Mouse (Mus musculus): ENCODE results near the gene Kank2. TPM values are rescaled to one million over a fixed set of nuclear protein-coding genes. Genes with fewer than 3 reads are reported as not detected.

Kank2 gene
- polyA plus RNA-seq, 1 experiment from 2014 or later, result 6.7 TPM

DNA sequence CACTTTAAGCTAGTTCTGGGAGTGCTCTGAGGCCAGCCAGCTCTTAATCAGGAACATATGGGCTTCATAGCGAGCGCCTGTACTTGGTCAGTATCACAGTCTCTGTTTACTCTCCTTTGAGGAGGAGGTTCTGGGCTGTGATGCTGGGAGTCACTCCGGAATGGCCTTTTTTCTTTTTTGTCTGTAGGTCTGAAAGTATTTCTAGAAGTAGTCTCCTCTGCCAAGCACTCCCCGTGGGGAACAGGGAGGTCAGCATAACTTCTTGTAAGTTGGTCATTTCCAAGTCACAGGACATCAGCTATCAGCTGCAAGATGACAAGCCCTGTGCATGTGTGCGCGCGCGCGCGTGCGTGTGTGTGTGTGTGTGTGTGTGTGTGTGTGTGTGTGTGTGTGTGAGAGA, 30.6 kb downstream of the Kank2 start:
- H3K27ac ChIP-seq (ENCODE audit: low read depth, low read length), result peak overlapping the region; percentile 8; the same call in 1 of the 2 replicates
- H3K4me2 ChIP-seq, result no peak overlapping the region
- H3K27me3 ChIP-seq (replicated peaks; ENCODE audit: control insufficient read depth, insufficient read depth, low read length), result no peaks in the 10 kb centered on the region
- no peak for ATAC-seq (replicated peaks; ENCODE audit: low FRiP score)
- peaks cover 9% of the 10 kb centered on the region for H3K36me3 ChIP-seq (ENCODE audit: control insufficient read depth, insufficient read depth, low read length)
- DNase-seq (ENCODE audit: low spot score), result no peak
- no peak overlapping the region for H3K4me3 ChIP-seq (ENCODE audit: low read depth, low read length)
- H3K9ac ChIP-seq (ENCODE audit: low read depth, low read length), result no peak overlapping the region
- 80% methylated on average over 11 of the region's 11 CpGs for WGBS
- no peaks in the 10 kb centered on the region for H3K9me3 ChIP-seq (ENCODE audit: control insufficient read depth, low read length)
- no peaks in the 10 kb centered on the region for H3K4me1 ChIP-seq (replicated peaks; ENCODE audit: control insufficient read depth, insufficient read depth, low read length)

DNA sequence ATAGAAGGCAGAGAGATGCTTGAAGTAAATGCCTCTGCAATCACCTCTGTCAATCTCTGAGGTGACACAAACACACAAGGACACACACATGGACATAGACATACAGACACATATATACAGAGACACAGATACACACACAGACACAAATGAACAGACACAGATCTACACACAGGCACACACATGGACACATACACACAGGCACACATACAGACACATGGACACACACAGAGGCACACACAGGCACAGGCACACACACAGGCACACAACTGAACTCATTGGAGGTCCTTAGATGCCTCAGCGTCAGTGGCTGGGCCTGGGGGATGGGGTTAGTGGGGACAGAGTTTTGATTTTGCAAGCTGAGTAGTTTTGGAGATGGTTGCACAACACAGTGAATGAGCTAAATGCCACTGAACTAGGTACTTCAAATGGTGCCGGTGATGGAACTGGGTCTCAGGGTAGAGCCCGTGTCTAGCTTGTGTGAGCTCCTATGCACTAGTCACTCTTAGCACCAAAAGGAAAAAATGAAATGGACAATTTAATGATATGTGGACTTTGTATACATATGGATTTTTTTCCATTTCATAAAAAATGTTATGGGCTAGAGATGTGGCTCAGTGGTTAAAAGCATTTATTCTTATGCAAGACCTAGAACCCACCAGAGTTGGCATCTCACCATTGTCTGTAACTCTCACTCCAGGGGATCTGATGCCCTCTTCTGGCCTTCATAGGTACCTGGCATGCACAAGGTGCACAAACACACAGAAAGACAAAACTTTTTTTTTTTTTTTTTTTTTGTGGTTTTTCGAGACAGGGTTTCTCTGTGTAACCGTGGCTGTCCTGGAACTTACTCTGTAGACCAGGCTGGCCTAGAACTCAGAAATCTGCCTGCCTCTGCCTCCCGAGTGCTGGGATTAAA, 34.2 kb downstream of the Kank2 start:
- Histone ChIP-seq H3K4me2 (no peak overlapping the region), H3K4me1 (replicated peaks; ENCODE audit: control insufficient read depth, insufficient read depth, low read length) (peaks cover 13% of the 10 kb centered on the region), H3K36me3 (ENCODE audit: control insufficient read depth, insufficient read depth, low read length) (no peaks in the 10 kb centered on the region; the same call in 1 of the 2 replicates), H3K27me3 (replicated peaks; ENCODE audit: control insufficient read depth, insufficient read depth, low read length) (no peaks in the 10 kb centered on the region), H3K4me3 (ENCODE audit: low read depth, low read length) (no peak overlapping the region), H3K27ac (ENCODE audit: low read depth, low read length) (no peak overlapping the region), H3K9me3 (ENCODE audit: control insufficient read depth, low read length) (no peaks in the 10 kb centered on the region), H3K9ac (ENCODE audit: low read depth, low read length) (no peak overlapping the region)
- WGBS, result 84% methylated on average over 6 of the region's 6 CpGs
- DNase-seq (ENCODE audit: low spot score) (no peak), ATAC-seq (replicated peaks; ENCODE audit: low FRiP score) (no peak)

DNA sequence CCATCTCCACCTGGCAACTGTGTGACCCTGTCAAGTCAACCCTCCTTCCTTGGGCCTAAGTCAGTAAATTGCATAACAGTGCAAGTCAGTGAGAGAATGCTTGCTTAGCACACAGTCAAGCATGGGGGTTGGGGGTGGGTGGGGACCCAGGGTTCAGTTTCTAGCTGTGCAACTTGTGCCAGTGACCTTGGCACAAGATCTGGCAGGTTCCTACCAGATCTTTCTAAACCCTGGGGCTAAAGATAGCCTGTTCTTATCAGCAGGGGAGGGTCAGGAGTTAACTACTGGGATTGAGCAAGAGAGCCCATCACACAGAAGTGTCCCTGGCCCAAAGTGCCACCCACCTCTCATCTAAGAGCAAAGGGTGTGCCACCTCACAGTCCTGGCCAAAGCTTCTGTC, 36.4 kb downstream of the Kank2 start:
- Histone ChIP-seq H3K4me2 (no peak overlapping the region), H3K36me3 (ENCODE audit: control insufficient read depth, insufficient read depth, low read length) (peaks cover under 1% of the 10 kb centered on the region; the same call in 1 of the 2 replicates), H3K27ac (ENCODE audit: low read depth, low read length) (no peak overlapping the region), H3K9me3 (ENCODE audit: control insufficient read depth, low read length) (no peaks in the 10 kb centered on the region), H3K9ac (ENCODE audit: low read depth, low read length) (no peak overlapping the region), H3K27me3 (replicated peaks; ENCODE audit: control insufficient read depth, insufficient read depth, low read length) (no peaks in the 10 kb centered on the region), H3K4me3 (ENCODE audit: low read depth, low read length) (no peak overlapping the region), H3K4me1 (replicated peaks; ENCODE audit: control insufficient read depth, insufficient read depth, low read length) (peaks cover 21% of the 10 kb centered on the region)
- DNase-seq (ENCODE audit: low spot score) (no peak), ATAC-seq (replicated peaks; ENCODE audit: low FRiP score) (no peak)

DNA sequence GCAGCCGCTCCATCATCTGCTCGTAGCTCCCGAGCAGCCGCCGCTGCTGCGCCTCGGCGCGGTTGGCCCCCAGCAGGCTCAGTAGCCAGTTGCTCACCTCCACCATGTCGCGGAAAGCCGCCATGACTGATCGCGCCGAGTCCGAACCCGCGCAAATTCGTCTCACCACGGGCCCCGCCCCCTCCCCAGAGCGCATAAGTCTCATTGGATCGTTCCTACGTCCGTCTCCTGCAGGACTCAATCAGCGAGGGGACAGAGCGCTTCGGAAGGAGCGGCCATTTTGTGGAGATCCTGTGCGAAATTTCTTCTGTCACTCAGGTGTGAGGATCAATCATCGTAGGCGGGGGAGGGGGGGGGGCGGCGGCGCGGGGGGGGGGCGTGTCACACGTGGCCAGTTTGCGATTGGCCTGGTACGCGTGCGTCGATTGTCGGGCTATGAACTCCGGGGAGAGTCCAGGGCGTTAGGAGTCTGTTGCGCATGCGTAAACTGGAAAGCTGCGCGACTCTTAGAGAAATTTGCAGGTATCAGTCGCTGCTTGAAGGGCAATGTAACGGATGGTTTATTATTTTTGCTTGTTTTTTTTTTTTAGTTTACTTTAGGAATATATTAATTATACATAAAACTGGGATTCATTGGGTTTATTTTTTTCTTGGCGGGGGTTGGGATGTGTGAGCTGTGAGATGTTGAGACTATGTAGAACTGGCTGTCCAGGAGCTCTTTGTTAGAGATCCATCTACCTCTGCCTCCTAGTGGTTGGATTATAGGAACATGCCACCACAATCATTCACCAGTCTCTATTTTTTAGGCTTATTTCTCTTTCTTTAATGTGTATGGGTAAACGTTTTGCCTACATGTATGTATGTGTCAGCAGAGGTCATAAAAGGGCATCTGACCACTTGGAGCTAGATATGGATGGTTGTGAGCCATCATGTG, 38.1 kb downstream of the Kank2 start, which contains the start of gene Spc24:
TSS of gene Spc24 (minus strand) at position 149 of the 934 bp plus-strand sequence.
- Histone ChIP-seq H3K4me2 (peak within 1 kb of the TSS; percentile 76), H3K36me3 (ENCODE audit: control insufficient read depth, insufficient read depth, low read length) (peaks cover 15% of the 10 kb centered on the region), H3K9ac (ENCODE audit: low read depth, low read length) (peak within 1 kb of the TSS; percentile 91), H3K27me3 (replicated peaks; ENCODE audit: control insufficient read depth, insufficient read depth, low read length) (no peaks in the 10 kb centered on the region), H3K27ac (ENCODE audit: low read depth, low read length) (peak within 1 kb of the TSS; percentile 72), H3K9me3 (ENCODE audit: control insufficient read depth, low read length) (no peaks in the 10 kb centered on the region), H3K4me1 (replicated peaks; ENCODE audit: control insufficient read depth, insufficient read depth, low read length) (peaks cover 21% of the 10 kb centered on the region), H3K4me3 (ENCODE audit: low read depth, low read length) (peak within 1 kb of the TSS; percentile 89)
- under 1% methylated on average over 50 of the region's 54 CpGs for WGBS
- ATAC-seq (replicated peaks; ENCODE audit: low FRiP score), result peak; percentile 94
- DNase-seq (ENCODE audit: low spot score), result peak; percentile 89

DNA sequence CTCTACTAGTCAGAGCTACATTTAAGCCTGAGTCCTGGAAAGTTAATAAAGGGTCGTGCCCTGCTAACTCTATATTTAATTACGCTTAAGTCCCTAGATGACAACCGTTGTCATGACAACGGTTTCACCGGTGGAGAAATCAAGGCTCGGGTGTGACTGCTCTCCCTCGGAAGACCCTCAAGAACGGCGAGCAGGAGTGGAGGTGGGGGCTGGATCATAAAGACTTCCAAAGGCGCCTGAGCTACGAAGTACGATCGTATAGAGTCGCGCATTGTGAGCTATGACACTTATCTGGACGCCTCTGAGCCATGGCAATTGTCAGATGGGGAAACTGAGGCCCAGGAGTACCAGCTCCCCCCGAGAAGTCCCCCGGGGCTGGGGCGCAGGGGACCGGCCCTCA, 38.8 kb downstream of the Kank2 start:
- ATAC-seq (replicated peaks; ENCODE audit: low FRiP score), result no peak; the same call in 1 of the 2 replicates
- H3K27ac ChIP-seq (ENCODE audit: low read depth, low read length), result peak overlapping the region; percentile 72
- WGBS, result 1% methylated on average over 20 of the region's 20 CpGs

DNA sequence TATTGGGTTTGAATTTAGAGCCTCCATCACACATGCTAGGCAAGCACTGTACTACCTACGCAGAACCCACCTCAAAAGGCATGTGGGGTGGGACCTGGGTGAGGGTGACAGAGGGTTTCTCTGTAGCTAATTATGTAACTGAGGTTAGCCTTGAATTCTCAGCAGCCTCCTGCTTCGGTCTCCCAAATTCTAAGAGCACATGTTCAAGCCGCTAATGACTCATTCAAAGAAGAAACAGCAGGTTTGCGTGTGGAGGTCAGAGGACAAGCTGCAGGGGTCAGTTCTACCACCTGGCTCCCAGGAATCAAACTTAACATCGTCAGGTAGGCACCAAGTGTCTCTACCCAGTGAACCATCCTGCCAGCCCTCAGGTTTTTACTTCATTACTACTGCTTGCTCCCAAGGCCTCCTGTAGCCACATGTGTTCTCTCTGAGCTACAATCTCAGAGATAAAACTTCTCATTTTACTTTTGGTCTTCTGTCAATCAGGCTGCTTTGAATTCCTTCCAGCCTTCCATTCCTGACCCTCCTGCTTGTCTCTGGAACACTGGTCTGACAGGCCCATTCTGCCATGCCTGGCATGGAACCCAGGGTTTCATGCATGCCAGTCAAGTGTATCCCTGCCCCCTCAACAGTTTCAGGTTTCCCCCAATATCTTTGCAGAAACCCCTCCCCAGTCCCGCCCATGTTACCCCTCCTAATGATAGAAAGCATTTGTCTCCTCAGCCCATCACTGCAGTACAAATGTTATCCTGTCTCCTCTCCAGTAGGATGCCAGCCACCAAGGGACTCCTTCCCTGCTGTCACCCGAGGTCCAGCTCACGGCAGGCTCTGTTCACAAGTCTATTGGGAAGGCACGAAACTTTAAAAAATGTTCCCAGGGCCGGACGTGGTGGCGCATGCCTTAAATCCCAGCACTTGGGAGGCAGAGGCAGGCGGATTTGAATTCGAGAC, 39.7 kb downstream of the Kank2 start:
- 53% methylated on average over 14 of the region's 14 CpGs for WGBS
- H3K4me3 ChIP-seq (ENCODE audit: low read depth, low read length), result peak overlapping the region; percentile 89
- H3K27ac ChIP-seq (ENCODE audit: low read depth, low read length), result 0 out of 2 replicates have a peak overlapping the region, but pooled peaks have one; percentile 36
- H3K9me3 ChIP-seq (ENCODE audit: control insufficient read depth, low read length), result no peaks in the 10 kb centered on the region
- H3K9ac ChIP-seq (ENCODE audit: low read depth, low read length), result peak overlapping the region; percentile 91
- peak overlapping the region; percentile 76 for H3K4me2 ChIP-seq
- peaks cover 21% of the 10 kb centered on the region for H3K4me1 ChIP-seq (replicated peaks; ENCODE audit: control insufficient read depth, insufficient read depth, low read length)
- DNase-seq (ENCODE audit: low spot score) (no peak), ATAC-seq (replicated peaks; ENCODE audit: low FRiP score) (no peak)
- peaks cover 15% of the 10 kb centered on the region for H3K36me3 ChIP-seq (ENCODE audit: control insufficient read depth, insufficient read depth, low read length)
- no peaks in the 10 kb centered on the region for H3K27me3 ChIP-seq (replicated peaks; ENCODE audit: control insufficient read depth, insufficient read depth, low read length)

More for the DNA sequence above, 38.8 kb downstream of the Kank2 start:
- Histone ChIP-seq H3K9ac (ENCODE audit: low read depth, low read length) (peak overlapping the region; percentile 91), H3K36me3 (ENCODE audit: control insufficient read depth, insufficient read depth, low read length) (peaks cover 15% of the 10 kb centered on the region), H3K4me2 (peak overlapping the region; percentile 76), H3K27me3 (replicated peaks; ENCODE audit: control insufficient read depth, insufficient read depth, low read length) (no peaks in the 10 kb centered on the region), H3K4me1 (replicated peaks; ENCODE audit: control insufficient read depth, insufficient read depth, low read length) (peaks cover 21% of the 10 kb centered on the region), H3K9me3 (ENCODE audit: control insufficient read depth, low read length) (no peaks in the 10 kb centered on the region), H3K4me3 (ENCODE audit: low read depth, low read length) (peak overlapping the region; percentile 89)
- no peak for DNase-seq (ENCODE audit: low spot score)

DNA sequence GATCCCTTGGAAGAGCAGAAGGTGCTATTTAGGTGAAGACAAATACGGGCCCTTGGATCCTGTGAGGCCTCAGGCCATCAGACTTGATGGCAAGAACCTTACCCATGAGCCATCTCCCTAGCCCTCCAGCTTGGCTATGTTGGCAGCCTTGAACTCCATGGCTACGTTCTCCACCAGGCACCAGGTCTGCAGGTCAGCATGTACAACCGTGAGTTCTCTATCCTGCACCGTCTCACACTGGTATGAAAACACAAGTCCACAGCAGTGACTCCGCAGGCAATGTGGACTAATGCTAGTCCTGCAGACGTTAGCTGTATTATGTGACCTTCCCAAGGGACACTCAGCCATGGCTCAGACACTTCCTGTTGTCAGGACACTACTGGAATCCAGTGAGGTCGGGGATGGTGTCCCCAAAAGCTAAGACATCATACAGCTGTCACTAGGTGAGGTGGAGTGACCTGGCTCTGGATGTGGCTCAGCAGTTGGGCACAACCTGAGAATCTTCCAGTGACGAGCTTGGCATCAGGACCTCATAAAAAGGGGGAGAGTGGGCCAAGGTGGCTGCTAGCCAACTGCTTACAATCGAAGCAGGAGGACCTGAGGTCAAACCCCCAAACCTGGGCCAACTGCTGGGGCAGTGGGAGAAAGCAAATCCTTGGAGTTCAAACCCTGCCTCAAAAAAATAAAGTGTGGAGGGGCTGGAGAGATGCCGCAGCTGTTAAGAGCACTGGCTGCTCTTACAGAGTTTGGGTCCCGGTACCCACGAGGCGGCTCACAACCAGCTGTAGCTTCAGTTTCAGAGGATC, 43.8 kb downstream of the Kank2 start:
- H3K4me2 ChIP-seq, result no peak overlapping the region
- no peak overlapping the region for H3K9ac ChIP-seq (ENCODE audit: low read depth, low read length)
- H3K27ac ChIP-seq (ENCODE audit: low read depth, low read length), result no peak overlapping the region
- ATAC-seq (replicated peaks; ENCODE audit: low FRiP score) (no peak), DNase-seq (ENCODE audit: low spot score) (no peak)
- H3K4me1 ChIP-seq (replicated peaks; ENCODE audit: control insufficient read depth, insufficient read depth, low read length), result peaks cover 11% of the 10 kb centered on the region
- no peaks in the 10 kb centered on the region for H3K9me3 ChIP-seq (ENCODE audit: control insufficient read depth, low read length)
- WGBS, result 79% methylated on average over 13 of the region's 13 CpGs
- no peaks in the 10 kb centered on the region for H3K27me3 ChIP-seq (replicated peaks; ENCODE audit: control insufficient read depth, insufficient read depth, low read length)
- H3K36me3 ChIP-seq (ENCODE audit: control insufficient read depth, insufficient read depth, low read length), result peaks cover 21% of the 10 kb centered on the region
- H3K4me3 ChIP-seq (ENCODE audit: low read depth, low read length), result no peak overlapping the region

Data from liver, embryonic 11.5 days (tissue).